Mouse (Mus musculus): ENCODE results near the gene Ssrp1. TPM values are rescaled to one million over a fixed set of nuclear protein-coding genes. Genes with fewer than 3 reads are reported as not detected.

Gene Ssrp1
- polyA plus RNA-seq, 1 experiment from 2014 or later, result 306 TPM

GRCm38 (mm10) chr2:85073751-85074150 lies 36.7 kb downstream of the Ssrp1 start:
- no peaks in the 10 kb centered on the region for H3K36me3 ChIP-seq (ENCODE audit: control insufficient read depth, insufficient read depth, low read length)
- H3K4me1 ChIP-seq (replicated peaks; ENCODE audit: control insufficient read depth, insufficient read depth, low read length), result no peaks in the 10 kb centered on the region
- H3K4me2 ChIP-seq (replicated peaks; ENCODE audit: low read depth, low read length), result no peak overlapping the region
- no peak overlapping the region for H3K4me3 ChIP-seq (ENCODE audit: low read depth, low read length)
- H3K27me3 ChIP-seq (ENCODE audit: control insufficient read depth, insufficient read depth, low read length), result no peaks in the 10 kb centered on the region
- H3K9me3 ChIP-seq (ENCODE audit: control insufficient read depth, low read length), result no peaks in the 10 kb centered on the region
- H3K9ac ChIP-seq (ENCODE audit: low read depth, low read length), result no peak overlapping the region
- ATAC-seq (ENCODE audit: low FRiP score) (no peak), DNase-seq (ENCODE audit: low spot score) (no peak)
- WGBS, result 84% methylated on average over 5 of the region's 5 CpGs
- no peak overlapping the region for H3K27ac ChIP-seq (ENCODE audit: low read depth, low read length)

- Histone ChIP-seq H3K27ac (ENCODE audit: low read depth, low read length) (no peak overlapping the region), H3K4me3 (ENCODE audit: low read depth, low read length) (no peak overlapping the region), H3K9ac (ENCODE audit: low read depth, low read length) (no peak overlapping the region), H3K9me3 (ENCODE audit: control insufficient read depth, low read length) (no peaks in the 10 kb centered on the region), H3K4me2 (replicated peaks; ENCODE audit: low read depth, low read length) (no peak overlapping the region), H3K27me3 (ENCODE audit: control insufficient read depth, insufficient read depth, low read length) (no peaks in the 10 kb centered on the region), H3K4me1 (replicated peaks; ENCODE audit: control insufficient read depth, insufficient read depth, low read length) (no peaks in the 10 kb centered on the region), H3K36me3 (ENCODE audit: control insufficient read depth, insufficient read depth, low read length) (no peaks in the 10 kb centered on the region)
- no peak for ATAC-seq (ENCODE audit: low FRiP score)
- DNase-seq (ENCODE audit: low spot score), result no peak
- WGBS, result 76% methylated on average over 11 of the region's 11 CpGs
Measured at GRCm38 (mm10) chr2:85088716-85089646, 51.9 kb downstream of the Ssrp1 start.

- Histone ChIP-seq H3K4me2 (replicated peaks; ENCODE audit: low read depth, low read length) (no peak overlapping the region), H3K27ac (ENCODE audit: low read depth, low read length) (no peak overlapping the region), H3K36me3 (ENCODE audit: control insufficient read depth, insufficient read depth, low read length) (no peaks in the 10 kb centered on the region), H3K9ac (ENCODE audit: low read depth, low read length) (no peak overlapping the region), H3K27me3 (ENCODE audit: control insufficient read depth, insufficient read depth, low read length) (no peaks in the 10 kb centered on the region), H3K4me1 (replicated peaks; ENCODE audit: control insufficient read depth, insufficient read depth, low read length) (no peaks in the 10 kb centered on the region), H3K4me3 (ENCODE audit: low read depth, low read length) (no peak overlapping the region), H3K9me3 (ENCODE audit: control insufficient read depth, low read length) (no peaks in the 10 kb centered on the region)
- no peak for DNase-seq (ENCODE audit: low spot score)
- 97% methylated on average over 4 of the region's 4 CpGs for WGBS
- no peak for ATAC-seq (ENCODE audit: low FRiP score)
Measured at GRCm38 (mm10) chr2:85091325-85091724, 54.3 kb downstream of the Ssrp1 start.

- ATAC-seq (ENCODE audit: low FRiP score) (no peak), DNase-seq (ENCODE audit: low spot score) (no peak)
- Histone ChIP-seq H3K9ac (ENCODE audit: low read depth, low read length) (no peak overlapping the region), H3K4me1 (replicated peaks; ENCODE audit: control insufficient read depth, insufficient read depth, low read length) (no peaks in the 10 kb centered on the region), H3K9me3 (ENCODE audit: control insufficient read depth, low read length) (no peaks in the 10 kb centered on the region), H3K4me3 (ENCODE audit: low read depth, low read length) (no peak overlapping the region), H3K36me3 (ENCODE audit: control insufficient read depth, insufficient read depth, low read length) (no peaks in the 10 kb centered on the region), H3K27me3 (ENCODE audit: control insufficient read depth, insufficient read depth, low read length) (no peaks in the 10 kb centered on the region), H3K4me2 (replicated peaks; ENCODE audit: low read depth, low read length) (no peak overlapping the region), H3K27ac (ENCODE audit: low read depth, low read length) (no peak overlapping the region)
- 93% methylated on average over 1 of the region's 1 CpGs for WGBS
Measured at GRCm38 (mm10) chr2:85093376-85093775, 56.3 kb downstream of the Ssrp1 start.

GRCm38 (mm10) chr2:85095906-85096305 lies 58.9 kb downstream of the Ssrp1 start:
- peak; percentile 51; the same call in 1 of the 2 replicates for ATAC-seq (ENCODE audit: low FRiP score)
- peak; percentile 23 for DNase-seq (ENCODE audit: low spot score)
- Histone ChIP-seq H3K9ac (ENCODE audit: low read depth, low read length) (no peak overlapping the region), H3K27ac (ENCODE audit: low read depth, low read length) (no peak overlapping the region), H3K36me3 (ENCODE audit: control insufficient read depth, insufficient read depth, low read length) (no peaks in the 10 kb centered on the region), H3K4me3 (ENCODE audit: low read depth, low read length) (no peak overlapping the region), H3K27me3 (ENCODE audit: control insufficient read depth, insufficient read depth, low read length) (no peaks in the 10 kb centered on the region), H3K4me2 (replicated peaks; ENCODE audit: low read depth, low read length) (no peak overlapping the region), H3K9me3 (ENCODE audit: control insufficient read depth, low read length) (no peaks in the 10 kb centered on the region), H3K4me1 (replicated peaks; ENCODE audit: control insufficient read depth, insufficient read depth, low read length) (no peaks in the 10 kb centered on the region)
- 25% methylated on average over 5 of the region's 5 CpGs for WGBS

Other genes with a start within 250 kb of the Ssrp1 start
- gene Ube2l6, start 238.4 kb upstream of the Ssrp1 start, polyA plus RNA-seq (2014; fragmentation: Nextera tagmentation; extraction: Ambion mirVana), result 39.7 and 42.1 TPM in 2 replicates
- not detected in 2 replicates for gene Smtnl1, start 214.6 kb upstream of the Ssrp1 start, polyA plus RNA-seq (2014; fragmentation: Nextera tagmentation; extraction: Ambion mirVana)
- gene Timm10, start 210.2 kb upstream of the Ssrp1 start, polyA plus RNA-seq (2014; fragmentation: Nextera tagmentation; extraction: Ambion mirVana), result 43.1 and 44.2 TPM in 2 replicates
- gene Slc43a1, start 198.4 kb upstream of the Ssrp1 start, polyA plus RNA-seq (2014; fragmentation: Nextera tagmentation; extraction: Ambion mirVana), result 14.5 and 19.6 TPM in 2 replicates
- 1.9 and 2.8 TPM in 2 replicates for gene Rtn4rl2, start 150.5 kb upstream of the Ssrp1 start, polyA plus RNA-seq (2014; fragmentation: Nextera tagmentation; extraction: Ambion mirVana)
- gene Slc43a3, start 100.7 kb upstream of the Ssrp1 start, polyA plus RNA-seq (2014; fragmentation: Nextera tagmentation; extraction: Ambion mirVana), result 25.5 and 27.0 TPM in 2 replicates
- 1.3 TPM in 1 of 2 replicates, not detected in the other for gene Prg2, start 56.8 kb upstream of the Ssrp1 start, polyA plus RNA-seq (2014; fragmentation: Nextera tagmentation; extraction: Ambion mirVana)
- gene Prg3, start 49.0 kb upstream of the Ssrp1 start, polyA plus RNA-seq (2014; fragmentation: Nextera tagmentation; extraction: Ambion mirVana), result not detected in 2 replicates
- gene P2rx3, start 228 bp downstream of the Ssrp1 start, polyA plus RNA-seq (2014; fragmentation: Nextera tagmentation; extraction: Ambion mirVana), result 7.1 and 11.0 TPM in 2 replicates
- gene Tnks1bp1, start 10.8 kb downstream of the Ssrp1 start, polyA plus RNA-seq (2014; fragmentation: Nextera tagmentation; extraction: Ambion mirVana), result 10.4 and 11.8 TPM in 2 replicates
- 36.6 and 37.3 TPM in 2 replicates for gene Aplnr, start 99.0 kb downstream of the Ssrp1 start, polyA plus RNA-seq (2014; fragmentation: Nextera tagmentation; extraction: Ambion mirVana)
- 1.1 and 2.3 TPM in 2 replicates for gene Lrrc55, start 160.0 kb downstream of the Ssrp1 start, polyA plus RNA-seq (2014; fragmentation: Nextera tagmentation; extraction: Ambion mirVana)

All from hindbrain, embryonic 11.5 days (tissue).